Mouse (Mus musculus): ENCODE data around the gene Ptpn18.

GRCm38 (mm10) chr1:34462766-34463165 lies 3.2 kb downstream of the Ptpn18 start:
- peak; percentile 50; the same call in 1 of the 2 replicates for TF ChIP-seq CTCF (IDR thresholded peaks at IDR 0.05; ENCODE audit: insufficient read depth, low read depth, low read length)
- no peak for TF ChIP-seq POLR2A (IDR thresholded peaks at IDR 0.05; ENCODE audit: insufficient read depth, low read depth, low read length)
